Mouse (Mus musculus) heart, postnatal 0 days (tissue): ENCODE results near the gene Hspbap1. TPM values are rescaled to one million over a fixed set of nuclear protein-coding genes. Genes with fewer than 3 reads are reported as not detected.

Source experiments
- ATAC-seq: fragments of 200-750 bp; cut with Nextera tagmentation; 2 replicates; pipeline ENCODE4 v1.8.0; 2017; ENCODE audit warnings: low read depth, moderate number of reproducible peaks, moderate library complexity; ENCODE audit not compliant: insufficient read depth
- DNase-seq: peaks from one replicate; pipeline ENCODE4 v3.0.0-alpha.2; 2016; ENCODE audit warnings: low spot score
- H3K27ac ChIP-seq: fragments of 300-500 bp; sonication (generic); 2 replicates; pipeline ENCODE4 v1.5.1; 2014; ENCODE audit warnings: low read depth, mild to moderate bottlenecking
- H3K27me3 ChIP-seq: fragments of 300-500 bp; sonication (generic); 2 replicates; pipeline ENCODE4 v1.6.1; 2014; ENCODE audit warnings: low read length, mixed read lengths; ENCODE audit not compliant: control insufficient read depth, insufficient read depth
- H3K36me3 ChIP-seq: fragments of 300-500 bp; sonication (generic); replicated peaks from 2 replicates; pipeline ENCODE4 v1.6.1; 2014; ENCODE audit warnings: low read length, mixed read lengths; ENCODE audit not compliant: control insufficient read depth, insufficient read depth
- H3K4me1 ChIP-seq: fragments of 300-500 bp; sonication (generic); 2 replicates; pipeline ENCODE4 v1.6.1; 2014; ENCODE audit warnings: antibody characterized with exemption; ENCODE audit not compliant: control insufficient read depth, insufficient read depth
- H3K4me2 ChIP-seq: fragments of 300-500 bp; sonication (generic); 2 replicates; pipeline ENCODE4 v1.6.1; 2014; ENCODE audit warnings: low read depth, mild to moderate bottlenecking, low read length, moderate library complexity
- H3K4me3 ChIP-seq: fragments of 300-500 bp; sonication (generic); 2 replicates; pipeline ENCODE4 v1.5.1; 2014; ENCODE audit warnings: low read depth, low read length
- H3K9ac ChIP-seq: fragments of 300-500 bp; sonication (generic); replicated peaks from 2 replicates; pipeline ENCODE4 v1.6.1; 2014; ENCODE audit warnings: low read depth, low read length, mixed read lengths
- H3K9me3 ChIP-seq: fragments of 300-500 bp; sonication (generic); replicated peaks from 2 replicates; pipeline ENCODE4 v1.6.1; 2016; ENCODE audit warnings: low read length; ENCODE audit not compliant: control insufficient read depth
- CTCF ChIP-seq: IDR thresholded peaks from 2 replicates; pipeline ENCODE4 v1.5.1; 2016; ENCODE audit warnings: antibody characterized with exemption, control low read depth, low read depth
- EP300 ChIP-seq: IDR thresholded peaks from 2 replicates; pipeline ENCODE4 v1.6.1; 2016; ENCODE audit warnings: antibody characterized with exemption, low read depth
- WGBS: fragments of 180-500 bp; shearing (Covaris S2); extraction: QIAGEN DNeasy Blood & Tissue Kit; methylation state at CpG from one replicate; pipeline ENCODE4 v1.1.7; 2014; 5-methylcytosine and 5-hydroxymethylcytosine counted together
- polyA plus RNA-seq: library from polyadenylated mRNA; unstranded; fragments of >200 nt; fragmentation: Nextera tagmentation; extraction: Ambion mirVana; gene quantifications from 2 replicates; pipeline ENCODE4 v1.2.1, GENCODE M21; 2015
- total RNA-seq: library from RNA; depleted of rRNA; stranded (reverse); fragments of >200 nt; gene quantifications from 2 replicates; pipeline ENCODE4 v1.2.3, GENCODE M21; 2014; ENCODE audit warnings: low replicate concordance; rRNA removed

Gene Hspbap1
- total and polyA plus RNA-seq, 2 experiments from 2014 or later, result 5.0 to 5.5 TPM

- ATAC-seq (no peak), DNase-seq (no peak)
- WGBS, result 29% methylated on average over 14 of the region's 14 CpGs
- Histone ChIP-seq H3K9ac (no peak overlapping the region), H3K4me3 (peak overlapping the region; percentile 65), H3K4me1 (peaks cover 9% of the 10 kb centered on the region), H3K9me3 (no peaks in the 10 kb centered on the region), H3K4me2 (peak overlapping the region; percentile 64), H3K27me3 (0 out of 2 replicates have a peak, but pooled peaks cover 10% of the 10 kb centered on the region), H3K27ac (no peak overlapping the region), H3K36me3 (no peaks in the 10 kb centered on the region)
- TF ChIP-seq CTCF (no peak), EP300 (no peak)
Observed at GRCm38 (mm10) chr16:35872410-35873006, 102.3 kb downstream of the Hspbap1 start.

GRCm38 (mm10) chr16:35874416-35874815, 104.2 kb downstream of the Hspbap1 start:
- no peaks in the 10 kb centered on the region for H3K36me3 ChIP-seq
- no peak overlapping the region for H3K4me2 ChIP-seq
- TF ChIP-seq EP300 (no peak), CTCF (peak; percentile 82)
- H3K9me3 ChIP-seq, result no peaks in the 10 kb centered on the region
- 23% methylated on average over 3 of the region's 3 CpGs for whole genome bisulfite sequencing
- 0 out of 2 replicates have a peak, but pooled peaks cover 10% of the 10 kb centered on the region for H3K27me3 ChIP-seq
- ATAC-seq (0 out of 2 replicates have a peak, but pooled peaks have one; percentile 55), DNase-seq (peak; percentile 33)
- H3K4me1 ChIP-seq, result peaks cover 9% of the 10 kb centered on the region
- no peak overlapping the region for H3K27ac ChIP-seq
- H3K4me3 ChIP-seq, result no peak overlapping the region
- no peak overlapping the region for H3K9ac ChIP-seq

Other genes with a start within 250 kb of the Hspbap1 start
- 0.31 and 4.8 TPM in 2 replicates for gene Sema5b, start 229.2 kb upstream of the Hspbap1 start, total RNA-seq
- gene Sema5b, start 229.2 kb upstream of the Hspbap1 start, polyA plus RNA-seq, result 0.49 and 0.67 TPM in 2 replicates
- 38.3 and 39.8 TPM in 2 replicates for gene Dirc2, start 1.0 kb upstream of the Hspbap1 start, total RNA-seq
- gene Dirc2, start 1.0 kb upstream of the Hspbap1 start, polyA plus RNA-seq, result 15.3 and 16.1 TPM in 2 replicates
- 2.9 and 3.5 TPM in 2 replicates for gene Parp14, start 101.2 kb downstream of the Hspbap1 start, total RNA-seq
- gene Parp14, start 101.2 kb downstream of the Hspbap1 start, polyA plus RNA-seq, result 1.1 and 1.4 TPM in 2 replicates
- gene Parp9, start 168.1 kb downstream of the Hspbap1 start, total RNA-seq, result 9.7 and 26.6 TPM in 2 replicates
- gene Parp9, start 168.1 kb downstream of the Hspbap1 start, polyA plus RNA-seq, result 9.0 and 11.4 TPM in 2 replicates
- 8.1 and 11.2 TPM in 2 replicates for gene Dtx3l, start 168.8 kb downstream of the Hspbap1 start, total RNA-seq
- gene Dtx3l, start 168.8 kb downstream of the Hspbap1 start, polyA plus RNA-seq, result 5.1 and 5.6 TPM in 2 replicates
- 46.3 and 55.0 TPM in 2 replicates for gene Kpna1, start 208.4 kb downstream of the Hspbap1 start, total RNA-seq
- gene Kpna1, start 208.4 kb downstream of the Hspbap1 start, polyA plus RNA-seq, result 29.4 and 37.3 TPM in 2 replicates